Mouse (Mus musculus) E14TG2a.4 (cell line): ENCODE measurements at regions not wholly inside any gene's neighbourhood (a gene's known extent, or its start where the extent isn't known, plus 50 kb on each side); places are given as distances from the start of the nearest gene placed in this dataset.

Source experiments
- CTCF ChIP-seq: conservative IDR thresholded peaks from 2 replicates; pipeline ENCODE4 v1.5.1; 2014; ENCODE audit warnings: low read length
- NANOG ChIP-seq: IDR thresholded peaks from 2 replicates; pipeline ENCODE4 v1.6.1; 2014; ENCODE audit warnings: borderline replicate concordance, low read length, mixed read lengths
- POU5F1 ChIP-seq: IDR thresholded peaks from 2 replicates; pipeline ENCODE4 v1.6.1; 2014; ENCODE audit warnings: low read length, borderline replicate concordance

DNA sequence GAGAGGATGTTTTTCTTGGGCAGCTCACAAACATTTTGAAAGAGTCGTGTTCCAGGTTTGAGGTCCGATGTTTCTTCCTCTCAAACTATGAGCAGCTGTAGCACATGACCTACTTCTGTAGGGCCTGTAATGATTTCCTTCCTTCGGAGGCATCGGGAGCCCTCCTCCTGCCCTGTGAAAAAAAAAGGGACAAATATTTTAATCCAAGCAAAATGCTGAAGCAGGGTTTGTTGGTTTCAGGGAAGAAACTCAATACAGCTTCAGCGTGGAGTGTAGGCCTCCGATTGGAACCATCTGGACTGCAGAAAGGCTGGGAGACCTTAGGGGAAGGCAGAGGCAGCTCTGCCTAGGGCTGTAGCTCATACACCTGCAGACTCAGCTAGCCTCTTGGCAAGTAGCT, 76.4 kb downstream of the Pou3f3 start:
- no peak for TF ChIP-seq CTCF
- no peak for TF ChIP-seq POU5F1
- no peak for TF ChIP-seq NANOG
